Mouse (Mus musculus) embryo, embryonic 9.5 days (tissue): ENCODE data around the gene Srrm3.

Experiments
- DNase-seq: peaks from one replicate; pipeline ENCODE4 v3.0.0-alpha.2; 2017; ENCODE audit errors: extremely low spot score

Srrm3 gene

DNA sequence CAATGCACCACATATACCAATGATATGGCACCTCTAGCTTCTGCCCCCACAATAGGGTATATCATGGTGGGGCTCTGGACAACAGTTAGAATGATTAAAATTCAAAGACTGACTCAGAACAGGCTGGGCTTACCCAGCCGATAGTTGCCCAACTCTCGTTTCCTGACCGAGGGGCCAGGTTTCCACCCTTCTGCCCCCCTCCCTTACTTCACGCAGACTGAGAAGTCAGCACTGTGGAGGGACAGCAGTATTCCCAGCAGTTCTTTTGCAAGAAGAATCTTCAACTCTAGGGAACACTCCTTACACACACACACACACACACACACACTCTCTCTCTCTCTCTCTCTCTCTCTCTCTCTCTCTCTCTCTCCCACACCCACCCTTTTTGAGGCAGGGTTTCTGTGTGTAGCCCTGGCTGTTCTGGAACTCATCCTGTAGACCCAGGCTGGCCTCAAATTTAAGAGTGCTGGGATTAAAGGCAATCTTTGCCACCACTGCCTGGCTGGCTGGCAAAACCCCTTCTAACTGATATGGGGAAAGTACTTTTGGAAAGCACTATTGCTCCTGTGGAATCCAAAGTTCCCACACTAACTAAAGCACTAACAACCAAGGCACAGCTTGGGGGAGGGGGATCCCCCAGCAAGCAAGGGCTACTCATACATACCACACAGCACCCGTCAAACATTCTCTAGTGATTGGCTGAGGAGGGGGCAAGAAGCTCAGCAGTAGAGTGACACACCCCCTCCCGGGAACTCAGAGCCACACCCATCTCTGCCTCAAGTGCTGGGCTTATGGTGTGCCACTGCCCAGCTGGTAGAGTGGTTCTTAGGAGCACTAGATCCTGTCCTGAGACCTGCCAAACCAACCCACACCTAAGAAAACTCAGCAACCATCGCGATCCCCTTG lies 98.9 kb downstream of the Srrm3 start:
- DNase-seq: no peak

DNA sequence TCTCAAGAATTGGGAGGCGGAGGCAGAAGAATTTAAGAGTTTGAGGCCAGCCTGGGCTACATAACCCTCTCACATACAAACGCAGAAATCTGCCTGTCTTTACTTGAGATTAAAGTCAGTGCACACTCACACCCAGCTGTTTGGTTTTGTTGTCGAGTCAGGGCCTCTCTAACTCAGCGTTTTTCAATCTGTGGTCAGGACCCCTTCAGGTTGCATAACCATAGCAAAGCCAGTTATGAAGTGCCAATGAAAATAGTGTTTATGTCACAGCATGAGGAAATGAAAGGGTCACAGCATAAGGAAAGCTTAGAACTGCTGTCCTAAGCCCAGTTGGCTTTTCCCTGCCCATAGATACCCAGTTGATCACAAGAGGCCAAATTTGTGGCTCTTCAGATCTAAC lies 100.2 kb downstream of the Srrm3 start:
- no peak for DNase-seq

DNA sequence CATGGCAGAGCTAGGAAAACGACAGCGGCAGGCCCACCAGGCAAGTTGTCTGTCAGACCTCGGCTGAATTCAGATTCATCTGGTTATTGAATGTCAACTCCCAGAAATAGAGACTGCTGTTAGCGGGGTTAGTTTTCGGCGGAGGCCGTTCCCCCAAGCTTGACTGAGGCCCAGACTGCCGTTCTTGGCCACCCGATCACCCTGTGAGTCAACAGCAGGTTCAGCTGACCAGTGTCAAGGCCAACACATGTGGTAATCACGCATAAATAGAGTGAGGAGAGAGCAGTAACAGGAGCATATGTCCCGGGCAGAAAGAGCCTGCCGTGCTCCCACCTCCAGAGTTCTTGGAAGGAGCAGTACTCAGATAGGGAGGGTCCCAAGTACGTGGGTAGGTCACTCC lies 100.6 kb downstream of the Srrm3 start:
- DNase-seq: no peak

DNA sequence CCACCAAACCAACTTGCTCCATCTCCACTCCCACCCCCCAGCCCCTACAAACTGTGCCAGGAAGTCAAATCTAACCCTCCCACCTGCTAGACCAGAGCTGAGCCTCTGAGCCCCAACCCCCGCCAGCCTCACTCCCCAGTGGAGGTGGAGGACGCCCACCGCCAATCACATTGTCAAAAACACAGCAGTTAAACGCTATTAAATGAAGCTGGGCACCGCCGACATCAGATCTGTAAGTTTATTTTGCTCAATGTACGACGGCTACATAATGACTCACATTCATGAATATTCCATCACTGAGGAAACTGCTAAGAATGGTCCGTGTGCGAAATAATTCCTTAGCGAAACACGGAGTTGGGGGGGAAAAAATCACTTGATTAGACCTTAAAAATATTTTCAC lies 101.5 kb downstream of the Srrm3 start:
- no peak for DNase-seq

DNA sequence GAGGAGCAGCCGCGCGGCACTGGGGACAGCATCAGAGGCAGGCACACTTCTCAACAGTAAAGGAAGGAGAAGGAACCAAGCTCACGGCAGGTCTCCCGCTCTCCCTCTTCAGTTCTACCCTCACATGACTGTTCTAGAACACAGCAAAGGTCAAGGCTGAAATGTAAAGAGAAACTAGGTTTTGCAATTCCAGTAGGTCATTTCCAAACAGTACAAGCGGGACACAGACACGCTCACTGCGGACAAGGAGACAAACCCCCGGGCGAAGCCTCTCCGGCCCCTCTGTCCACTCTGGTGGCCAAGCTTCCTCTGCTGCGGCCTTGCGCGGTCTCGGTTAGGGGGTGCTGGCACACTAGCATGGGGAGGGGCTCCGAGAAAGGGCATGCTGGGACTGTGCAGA lies 102.3 kb downstream of the Srrm3 start:
- no peak for DNase-seq

DNA sequence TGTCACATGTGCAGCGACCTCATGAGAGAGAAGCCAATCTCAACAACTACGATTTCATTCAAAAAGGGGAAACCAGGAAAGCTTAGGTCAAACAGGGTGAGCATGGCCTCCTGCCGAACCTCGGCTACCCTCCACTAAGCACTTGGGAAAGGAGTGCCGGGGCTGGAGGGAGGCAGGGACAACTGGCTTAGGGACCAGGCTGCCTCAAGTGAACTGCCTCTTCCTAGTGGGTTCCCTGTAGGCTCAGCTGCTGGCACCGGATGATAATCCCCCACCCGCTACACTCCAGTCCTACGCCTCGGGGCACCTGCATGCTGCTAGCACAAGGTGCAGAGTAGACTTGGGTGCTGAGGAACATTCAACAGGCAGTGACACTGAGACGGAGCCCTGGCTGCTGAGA lies 103.0 kb downstream of the Srrm3 start:
- no peak for DNase-seq

DNA sequence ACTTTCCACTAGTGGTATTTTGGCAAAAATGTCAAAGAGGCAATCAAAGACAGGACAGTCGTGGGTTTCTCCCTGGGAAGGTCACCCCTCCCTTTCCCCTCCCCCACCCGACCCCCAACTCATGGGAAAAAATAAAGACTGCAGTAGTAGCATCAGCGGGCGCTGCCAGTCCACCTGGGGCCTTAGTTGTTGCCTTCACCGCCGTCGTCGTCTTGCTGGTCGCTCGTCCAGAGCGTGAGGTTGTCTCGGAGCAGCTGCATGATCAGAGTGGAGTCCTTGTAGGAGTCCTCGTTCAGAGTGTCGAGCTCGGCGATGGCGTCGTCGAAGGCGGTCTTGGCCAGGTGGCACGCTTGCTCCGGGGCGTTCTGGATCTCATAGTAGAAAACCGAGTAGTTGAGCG lies 104.1 kb downstream of the Srrm3 start:
- no peak for DNase-seq

DNA sequence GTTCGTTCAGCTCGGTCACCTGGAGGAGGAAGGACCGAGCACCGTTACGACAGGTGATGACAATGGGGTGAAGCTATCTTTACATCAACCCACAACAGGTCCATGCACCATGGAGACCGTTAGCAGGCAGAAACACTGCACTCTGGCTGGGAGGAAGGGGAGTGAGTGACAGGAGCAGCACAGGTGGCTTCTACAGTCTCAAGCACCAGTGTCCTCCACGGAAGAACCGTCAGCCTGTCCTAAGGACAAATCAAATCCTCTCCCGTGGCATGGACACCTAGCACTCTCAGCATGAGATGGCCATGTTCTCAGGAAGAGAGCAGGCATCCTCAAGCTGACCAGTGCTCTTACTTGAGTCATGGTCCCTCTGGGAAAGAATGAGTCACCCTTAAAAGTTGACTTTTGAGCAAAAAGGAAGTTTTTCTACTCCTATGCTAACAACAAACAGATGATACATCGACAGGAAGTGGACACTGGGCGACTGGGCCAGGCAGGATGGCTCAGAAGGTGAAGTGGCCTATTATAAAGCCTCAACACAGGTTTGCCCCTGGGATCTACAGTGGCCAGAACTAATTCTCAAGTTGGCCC lies 105.0 kb downstream of the Srrm3 start:
- DNase-seq: no peak

DNA sequence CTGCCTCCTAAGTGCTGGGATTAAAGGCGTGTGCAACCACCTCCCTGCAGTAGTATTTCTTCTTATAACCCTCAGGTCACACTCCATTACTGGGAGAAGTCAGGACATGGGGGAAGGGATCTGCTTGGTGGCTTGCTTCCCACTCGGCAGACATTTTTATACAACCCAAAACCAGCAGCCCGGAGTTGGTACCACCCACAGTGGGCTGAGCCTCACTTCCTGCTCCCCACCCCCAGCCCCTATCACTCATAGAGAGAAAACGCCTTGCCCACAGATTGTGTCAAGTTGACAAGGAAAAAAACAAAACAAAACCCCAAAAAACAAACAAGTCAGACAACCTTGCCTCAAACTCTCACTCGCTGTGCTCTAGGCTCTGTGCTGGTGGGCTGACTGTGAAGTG lies 106.5 kb downstream of the Srrm3 start:
- no peak for DNase-seq

DNA sequence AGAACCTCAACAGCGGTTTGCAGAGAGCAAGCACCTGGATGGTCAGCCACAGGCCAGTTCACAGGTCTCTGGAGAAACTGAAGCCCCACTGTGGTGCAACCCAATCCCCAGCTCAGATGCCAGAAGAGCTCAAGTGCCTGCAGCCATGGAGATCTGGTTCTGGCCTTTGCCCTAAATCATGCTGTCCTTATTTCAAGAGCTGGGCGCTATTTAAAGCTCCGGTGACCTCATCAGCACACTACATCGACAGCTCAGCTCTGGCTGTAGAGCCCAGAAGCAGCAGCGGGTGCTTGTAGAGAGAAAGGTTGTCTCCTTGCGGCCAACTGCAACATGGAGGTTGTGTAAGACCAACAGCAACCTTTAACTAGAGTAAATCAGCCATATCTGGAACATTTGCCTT lies 107.5 kb downstream of the Srrm3 start:
- DNase-seq: no peak

DNA sequence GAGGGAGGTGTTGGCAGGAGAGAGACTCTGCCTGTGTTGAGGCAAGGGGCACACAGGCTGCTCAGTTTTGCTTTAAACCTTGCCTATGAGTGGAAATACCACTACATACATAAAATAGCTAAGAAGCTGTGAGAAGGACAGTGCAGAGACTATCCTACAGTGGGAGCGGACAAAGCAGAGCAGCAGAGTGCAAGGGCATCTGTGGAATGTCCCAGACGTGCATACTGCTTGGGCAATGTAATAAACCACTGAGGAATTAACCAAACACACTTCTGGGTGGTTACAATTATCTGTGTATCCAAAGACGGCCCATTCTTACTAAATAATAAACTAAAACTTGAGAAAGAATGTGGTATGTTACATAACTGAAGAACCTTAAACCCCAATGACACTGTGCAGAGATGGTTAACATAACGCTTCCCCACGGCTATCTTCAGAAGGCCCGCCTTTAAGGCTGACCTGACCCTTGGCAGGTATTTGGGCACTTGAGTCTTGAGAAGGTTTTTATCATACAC lies 109.4 kb downstream of the Srrm3 start:
- no peak for DNase-seq

DNA sequence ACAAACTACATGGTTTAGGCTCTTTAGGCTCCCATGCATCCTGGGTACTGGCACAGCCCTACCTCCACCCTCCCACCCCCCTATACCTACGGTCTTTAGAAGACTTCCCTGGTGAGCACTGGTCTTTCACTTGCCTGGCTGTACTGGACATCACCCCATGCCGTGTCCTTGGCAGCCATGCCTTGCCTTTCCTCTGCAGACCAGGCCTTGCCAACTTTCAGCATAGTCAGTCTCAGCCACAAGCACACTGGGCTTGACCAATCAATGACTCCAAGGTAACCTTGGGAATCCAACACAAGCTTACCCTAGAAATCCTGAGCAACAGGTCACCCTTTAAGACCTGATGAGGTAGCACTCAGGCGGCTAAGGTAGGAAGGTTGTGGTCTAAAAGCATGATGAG lies 109.9 kb downstream of the Srrm3 start:
- no peak for DNase-seq

DNA sequence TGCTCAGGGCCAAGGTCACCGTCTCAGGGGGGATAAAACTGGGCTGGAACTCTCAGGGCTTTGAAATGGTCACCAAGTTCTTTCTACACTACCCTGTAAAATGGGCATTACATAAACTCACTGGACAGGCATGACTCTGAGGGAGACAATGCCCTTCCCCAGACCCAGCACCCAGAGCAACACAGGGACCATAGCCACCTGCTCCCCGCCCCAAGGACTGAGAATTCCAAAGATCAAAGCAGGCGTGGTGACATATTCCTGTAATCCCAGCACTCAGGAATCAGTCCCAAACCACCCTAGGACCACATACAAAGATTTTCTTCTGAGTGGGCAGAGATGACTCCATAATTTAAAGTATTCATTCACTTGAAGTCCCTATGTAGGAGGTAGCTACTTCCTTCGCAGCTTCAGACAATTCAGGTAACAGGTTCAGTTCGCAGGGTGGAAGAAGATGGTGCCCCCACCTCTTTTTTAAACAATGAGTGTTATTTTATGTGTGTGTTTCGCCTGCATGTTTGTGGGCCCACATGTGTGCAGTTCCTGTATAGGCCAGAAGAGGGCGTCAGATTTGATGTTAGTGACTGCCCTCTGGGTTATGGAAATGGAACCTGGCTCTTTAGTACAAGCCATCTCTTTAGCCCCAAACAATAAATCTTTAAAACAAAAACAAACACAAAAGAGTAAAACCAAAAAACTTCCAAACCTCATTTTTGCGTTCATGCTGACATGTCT lies 110.8 kb downstream of the Srrm3 start:
- no peak for DNase-seq

DNA sequence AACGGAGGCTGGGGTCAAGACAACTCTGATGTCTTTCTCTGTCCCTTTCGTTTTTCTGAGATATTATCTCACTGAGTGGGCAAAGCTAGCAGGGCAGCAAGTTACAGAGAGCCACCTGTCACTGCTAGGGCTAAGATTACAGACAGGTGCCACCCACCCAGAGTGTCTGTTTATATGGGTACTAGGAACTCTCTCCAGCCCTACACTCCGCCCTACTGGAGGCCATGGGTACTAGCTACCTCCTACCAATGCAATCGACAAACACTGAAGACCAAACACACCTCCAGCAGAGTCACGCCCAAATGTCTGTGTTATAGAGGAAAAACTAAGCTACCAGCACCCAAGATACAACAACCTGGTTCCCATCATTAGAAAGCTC lies 111.4 kb downstream of the Srrm3 start:
- DNase-seq: no peak

DNA sequence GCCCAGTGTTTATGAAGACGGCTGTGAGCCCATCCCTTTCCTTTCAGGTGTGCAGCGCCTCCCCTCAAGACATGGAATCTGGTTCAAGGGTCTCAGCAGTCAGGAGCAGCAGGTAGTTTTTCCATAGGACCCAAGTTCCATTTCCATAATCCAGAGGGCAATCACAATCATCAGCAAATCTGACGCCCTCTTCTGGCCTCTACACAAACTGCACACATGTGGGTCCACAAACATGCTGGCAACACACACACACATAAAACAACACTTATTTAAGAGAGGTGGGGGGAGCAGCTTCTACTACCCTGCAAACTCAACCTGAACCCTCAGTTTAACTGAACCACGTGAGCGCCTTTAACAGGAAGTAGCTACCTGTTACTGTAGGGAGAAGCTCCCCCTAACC lies 111.9 kb downstream of the Srrm3 start:
- DNase-seq: no peak

DNA sequence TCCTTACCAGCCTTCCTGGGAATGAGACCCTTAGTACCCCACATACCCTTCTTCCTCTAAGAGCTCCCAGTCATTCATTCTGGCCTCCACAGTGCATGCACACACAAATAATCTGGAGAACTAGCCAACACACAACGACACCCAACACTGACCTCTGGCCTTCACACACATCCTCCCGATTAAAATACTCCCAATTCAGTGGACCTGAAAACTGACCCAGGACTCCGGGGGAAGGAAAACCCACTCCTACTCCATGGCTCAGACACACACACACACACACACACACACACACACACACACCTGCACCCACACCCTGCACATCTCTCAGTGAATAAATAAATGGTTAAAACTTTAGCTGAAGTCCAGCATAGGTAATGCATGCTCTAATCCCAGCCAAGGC lies 113.2 kb downstream of the Srrm3 start:
- DNase-seq: no peak

DNA sequence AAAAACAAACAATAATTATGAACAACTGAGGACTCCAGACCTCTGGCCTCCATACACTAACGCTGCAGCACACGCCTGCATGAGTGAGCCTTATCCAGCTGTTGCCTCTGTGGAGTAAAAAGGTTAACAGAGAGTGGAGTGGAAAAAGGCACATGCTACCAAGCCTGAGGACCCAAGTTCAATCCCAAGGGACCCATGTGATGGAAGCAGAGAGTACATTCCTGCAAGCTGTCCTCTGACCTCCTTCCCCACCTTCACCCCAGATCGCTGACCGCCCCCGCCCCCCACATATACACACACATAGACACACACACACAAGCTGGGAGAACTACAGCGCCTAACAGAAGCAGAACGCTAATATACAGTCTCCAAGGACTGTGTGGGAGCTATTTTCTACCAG lies 117.2 kb downstream of the Srrm3 start:
- DNase-seq: no peak
